Mouse (Mus musculus): Measurements from ENCODE around the gene Nedd9. TPM values are rescaled to one million over a fixed set of nuclear protein-coding genes. Genes with fewer than 3 reads are reported as not detected.

Gene Nedd9
- total RNA-seq, 2 experiments from 2014 or later, result 6.4 to 17.0 TPM

- ATAC-seq (replicated peaks; ENCODE audit: low FRiP score, low TSS enrichment, poor library complexity, severe bottlenecking), result no peak
Measured at GRCm38 (mm10) chr13:41498611-41499121, 11.5 kb upstream of the Nedd9 start.

- ATAC-seq (replicated peaks; ENCODE audit: low FRiP score, low TSS enrichment, poor library complexity, severe bottlenecking), result no peak
Measured at GRCm38 (mm10) chr13:41494681-41495080, 7.5 kb upstream of the Nedd9 start.

- ATAC-seq (replicated peaks; ENCODE audit: low FRiP score, low TSS enrichment, poor library complexity, severe bottlenecking), result no peak
Measured at GRCm38 (mm10) chr13:41491981-41492702, 5.0 kb upstream of the Nedd9 start.

GRCm38 (mm10) chr13:41491522-41491921 lies 4.4 kb upstream of the Nedd9 start:
- no peak for ATAC-seq (replicated peaks; ENCODE audit: low FRiP score, low TSS enrichment, poor library complexity, severe bottlenecking)

GRCm38 (mm10) chr13:41490282-41490681 lies 3.1 kb upstream of the Nedd9 start:
- no peak for ATAC-seq (replicated peaks; ENCODE audit: low FRiP score, low TSS enrichment, poor library complexity, severe bottlenecking)

- no peak for ATAC-seq (replicated peaks; ENCODE audit: low FRiP score, low TSS enrichment, poor library complexity, severe bottlenecking)
Measured at GRCm38 (mm10) chr13:41489705-41490275, 2.6 kb upstream of the Nedd9 start.

- no peak for ATAC-seq (replicated peaks; ENCODE audit: low FRiP score, low TSS enrichment, poor library complexity, severe bottlenecking)
Measured at GRCm38 (mm10) chr13:41487409-41487743, 214 bp upstream of the Nedd9 start.

GRCm38 (mm10) chr13:41483966-41484365 lies 3.2 kb downstream of the Nedd9 start:
- no peak for ATAC-seq (replicated peaks; ENCODE audit: low FRiP score, low TSS enrichment, poor library complexity, severe bottlenecking)

GRCm38 (mm10) chr13:41482408-41483011 lies 4.7 kb downstream of the Nedd9 start:
- ATAC-seq (replicated peaks; ENCODE audit: low FRiP score, low TSS enrichment, poor library complexity, severe bottlenecking), result no peak

- no peak for ATAC-seq (replicated peaks; ENCODE audit: low FRiP score, low TSS enrichment, poor library complexity, severe bottlenecking)
Measured at GRCm38 (mm10) chr13:41479737-41480435, 7.3 kb downstream of the Nedd9 start.

- no peak for ATAC-seq (replicated peaks; ENCODE audit: low FRiP score, low TSS enrichment, poor library complexity, severe bottlenecking)
Measured at GRCm38 (mm10) chr13:41476216-41476615, 10.9 kb downstream of the Nedd9 start.

- no peak for ATAC-seq (replicated peaks; ENCODE audit: low FRiP score, low TSS enrichment, poor library complexity, severe bottlenecking)
Measured at GRCm38 (mm10) chr13:41474365-41474764, 12.8 kb downstream of the Nedd9 start.

GRCm38 (mm10) chr13:41473504-41473903 lies 13.7 kb downstream of the Nedd9 start:
- no peak for ATAC-seq (replicated peaks; ENCODE audit: low FRiP score, low TSS enrichment, poor library complexity, severe bottlenecking)

- no peak for ATAC-seq (replicated peaks; ENCODE audit: low FRiP score, low TSS enrichment, poor library complexity, severe bottlenecking)
Measured at GRCm38 (mm10) chr13:41472878-41473424, 14.2 kb downstream of the Nedd9 start.

- no peak for ATAC-seq (replicated peaks; ENCODE audit: low FRiP score, low TSS enrichment, poor library complexity, severe bottlenecking)
Measured at GRCm38 (mm10) chr13:41468277-41468676, 18.9 kb downstream of the Nedd9 start.

- ATAC-seq (replicated peaks; ENCODE audit: low FRiP score, low TSS enrichment, poor library complexity, severe bottlenecking), result no peak
Measured at GRCm38 (mm10) chr13:41467036-41467435, 20.1 kb downstream of the Nedd9 start.

GRCm38 (mm10) chr13:41466616-41467015 lies 20.5 kb downstream of the Nedd9 start:
- ATAC-seq (replicated peaks; ENCODE audit: low FRiP score, low TSS enrichment, poor library complexity, severe bottlenecking), result no peak

- no peak for ATAC-seq (replicated peaks; ENCODE audit: low FRiP score, low TSS enrichment, poor library complexity, severe bottlenecking)
Measured at GRCm38 (mm10) chr13:41466191-41466590, 21.0 kb downstream of the Nedd9 start.

- no peak for ATAC-seq (replicated peaks; ENCODE audit: low FRiP score, low TSS enrichment, poor library complexity, severe bottlenecking)
Measured at GRCm38 (mm10) chr13:41461418-41461817, 25.7 kb downstream of the Nedd9 start.
